Mouse (Mus musculus) embryo, embryonic 9.5 days (tissue): Measurements from ENCODE around the gene Spata16.

Experiments used
- DNase-seq: peaks from one replicate; pipeline ENCODE4 v3.0.0-alpha.2; 2017; ENCODE audit errors: extremely low spot score

The Spata16 gene

GRCm38 (mm10) chr3:26972105-26972504 is 334.7 kb downstream of the Spata16 start:
- no peak for DNase-seq

- DNase-seq: no peak
Measured at GRCm38 (mm10) chr3:26979603-26980002, 342.2 kb downstream of the Spata16 start.

GRCm38 (mm10) chr3:26980371-26980770 is 343.0 kb downstream of the Spata16 start:
- DNase-seq: no peak

- DNase-seq: no peak
Measured at GRCm38 (mm10) chr3:26981979-26982623, 344.7 kb downstream of the Spata16 start.

GRCm38 (mm10) chr3:26983749-26984148 is 346.3 kb downstream of the Spata16 start:
- DNase-seq: no peak

GRCm38 (mm10) chr3:27006844-27007243 is 369.4 kb downstream of the Spata16 start:
- DNase-seq: no peak

GRCm38 (mm10) chr3:27027957-27028356 is 390.5 kb downstream of the Spata16 start:
- no peak for DNase-seq

- DNase-seq: no peak
Measured at GRCm38 (mm10) chr3:27028526-27028925, 391.1 kb downstream of the Spata16 start.

- no peak for DNase-seq
Measured at GRCm38 (mm10) chr3:27030067-27030857, 392.8 kb downstream of the Spata16 start.
